Mouse (Mus musculus) MEL (cell line): ENCODE measurements around the gene Fer. TPM values are rescaled to one million over a fixed set of nuclear protein-coding genes. Genes with fewer than 3 reads are reported as not detected.

ENCODE experiments used
- DNase-seq: peaks from one replicate; pipeline ENCODE4 v3.0.0; 2011; ENCODE audit warnings: low read depth, low spot score
- H3K27ac ChIP-seq: 2 replicates; pipeline ENCODE4 v1.5.1; 2012; ENCODE audit warnings: low read depth, mild to moderate bottlenecking, control low read depth, low read length, moderate library complexity; ENCODE audit not compliant: control insufficient read depth
- H3K27me3 ChIP-seq, 2 experiments: fragments of 150-350 bp in 1 of 2; sonication (generic) in 1 of 2; 2 replicates each; pipeline ENCODE4 v1.6.1; 2012; ENCODE audit warnings: low read length in 2 of 2, mild to moderate bottlenecking in 2 of 2, improper control_type of control experiment in 1 of 2, moderate library complexity in 1 of 2; ENCODE audit not compliant: insufficient read depth in 2 of 2, control insufficient read depth in 1 of 2
- H3K36me3 ChIP-seq, 2 experiments: 2 replicates each; pipeline ENCODE4 v1.6.1; 2012 to 2014; ENCODE audit warnings: low read length in 2 of 2, improper control_type of control experiment in 1 of 2, inconsistent platforms in 1 of 2, mild to moderate bottlenecking in 1 of 2; ENCODE audit not compliant: insufficient read depth in 2 of 2, control insufficient read depth in 1 of 2
- H3K4me1 ChIP-seq, 2 experiments: fragments of 150-350 bp in 1 of 2; sonication (generic) in 1 of 2; 2 replicates each; pipeline ENCODE4 v1.6.1; 2012; ENCODE audit warnings: low read length in 2 of 2, improper control_type of control experiment in 1 of 2, mild to moderate bottlenecking in 1 of 2; ENCODE audit not compliant: insufficient read depth in 2 of 2, control insufficient read depth in 1 of 2
- H3K4me3 ChIP-seq, 2 experiments: fragments of 150-350 bp in 1 of 2; sonication (generic) in 1 of 2; 2 replicates each; pipeline ENCODE4 v1.5.1; 2012; ENCODE audit warnings: low read depth in 2 of 2, low read length in 2 of 2, mild to moderate bottlenecking in 2 of 2, moderate library complexity in 2 of 2, control low read depth in 1 of 2, improper control_type of control experiment in 1 of 2; ENCODE audit not compliant: control insufficient read depth in 1 of 2, insufficient read depth in 1 of 2
- H3K79me2 ChIP-seq: 2 replicates; pipeline ENCODE4 v1.6.1; 2012; ENCODE audit warnings: mild to moderate bottlenecking, low read length, moderate library complexity; ENCODE audit not compliant: control insufficient read depth, poor library complexity, insufficient read depth
- H3K9ac ChIP-seq: 2 replicates; pipeline ENCODE4 v1.6.1; 2012; ENCODE audit warnings: low read depth, mild to moderate bottlenecking, control low read depth, low read length, moderate library complexity; ENCODE audit not compliant: control insufficient read depth, poor library complexity, severe bottlenecking
- H3K9me3 ChIP-seq: fragments of 150-350 bp; sonication (generic); replicated peaks from 2 replicates; pipeline ENCODE4 v1.6.1; 2012; ENCODE audit warnings: mild to moderate bottlenecking, low read length, improper control_type of control experiment, moderate library complexity; ENCODE audit not compliant: insufficient read depth
- CHD1 ChIP-seq: IDR thresholded peaks from 2 replicates; pipeline ENCODE4 v1.6.1; 2012; ENCODE audit warnings: low read depth, mild to moderate bottlenecking, inconsistent platforms, low read length, improper control_type of control experiment
- CTCF ChIP-seq, 3 experiments: IDR thresholded peaks in 2 of 3; conservative IDR thresholded peaks in 1 of 3; 2 replicates each; pipeline ENCODE4 v1.5.1; 2011 to 2012; ENCODE audit warnings: low read length in 3 of 3, low read depth in 2 of 3, mild to moderate bottlenecking in 2 of 3, improper control_type of control experiment in 1 of 3, inconsistent platforms in 1 of 3, mixed read lengths in 1 of 3, moderate library complexity in 1 of 3; ENCODE audit not compliant: control insufficient read depth in 1 of 3, insufficient read depth in 1 of 3, poor library complexity in 1 of 3, severe bottlenecking in 1 of 3
- ELF1 ChIP-seq: IDR thresholded peaks from 2 replicates; pipeline ENCODE4 v1.6.1; 2014; ENCODE audit warnings: low read depth, mild to moderate bottlenecking, inconsistent platforms, low read length, improper control_type of control experiment, moderate library complexity
- EP300 ChIP-seq, 2 experiments: IDR thresholded peaks; 2 replicates each; pipeline ENCODE4 v1.6.1; 2011; ENCODE audit warnings: improper control_type of control experiment in 2 of 2, low read length in 2 of 2, low read depth in 1 of 2, mild to moderate bottlenecking in 1 of 2
- GABPA ChIP-seq: IDR thresholded peaks from 2 replicates; pipeline ENCODE4 v1.6.1; 2012; ENCODE audit warnings: low read depth, mild to moderate bottlenecking, inconsistent platforms, low read length, improper control_type of control experiment, moderate library complexity
- GATA1 ChIP-seq: IDR thresholded peaks from 2 replicates; pipeline ENCODE4 v1.6.1; 2011; ENCODE audit warnings: low read depth, low read length, improper control_type of control experiment
- KAT2A ChIP-seq: conservative IDR thresholded peaks from 2 replicates; pipeline ENCODE4 v1.6.1; 2012; ENCODE audit warnings: low read depth, low read length, improper control_type of control experiment, inconsistent platforms
- MAFK ChIP-seq: IDR thresholded peaks from 2 replicates; pipeline ENCODE4 v1.6.1; 2011; ENCODE audit warnings: low read depth, mild to moderate bottlenecking, low read length, improper control_type of control experiment, borderline replicate concordance
- MAX ChIP-seq: IDR thresholded peaks from 2 replicates; pipeline ENCODE4 v1.6.1; 2011; ENCODE audit warnings: low read length, improper control_type of control experiment
- NELFE ChIP-seq: IDR thresholded peaks from 2 replicates; pipeline ENCODE4 v1.6.1; 2011; ENCODE audit warnings: low read depth, low read length, improper control_type of control experiment
- POLR2AphosphoS5 ChIP-seq: IDR thresholded peaks from 2 replicates; pipeline ENCODE4 v1.6.1; 2012; ENCODE audit warnings: low read depth, borderline replicate concordance, mild to moderate bottlenecking, inconsistent platforms, low read length, moderate library complexity, mixed read lengths
- SIN3A ChIP-seq: IDR thresholded peaks from 2 replicates; pipeline ENCODE4 v1.6.1; 2012; ENCODE audit warnings: low read length, improper control_type of control experiment, inconsistent platforms
- TAL1 ChIP-seq: IDR thresholded peaks from 2 replicates; pipeline ENCODE4 v1.6.1; 2012; ENCODE audit warnings: mild to moderate bottlenecking, inconsistent platforms, low read length, moderate library complexity, mixed read lengths
- USF1 ChIP-seq: IDR thresholded peaks from 2 replicates; pipeline ENCODE4 v1.6.1; 2014; ENCODE audit warnings: low read depth, mild to moderate bottlenecking, inconsistent platforms, low read length, improper control_type of control experiment, moderate library complexity
- USF2 ChIP-seq, 2 experiments: IDR thresholded peaks; 2 replicates each; pipeline ENCODE4 v1.6.1; 2011 to 2012; ENCODE audit warnings: improper control_type of control experiment in 2 of 2, low read length in 2 of 2, borderline replicate concordance in 1 of 2, inconsistent platforms in 1 of 2, low read depth in 1 of 2, mild to moderate bottlenecking in 1 of 2; ENCODE audit not compliant: insufficient read depth in 1 of 2
- ZMIZ1 ChIP-seq: IDR thresholded peaks from 2 replicates; pipeline ENCODE4 v1.6.1; 2012; ENCODE audit warnings: low read depth, mild to moderate bottlenecking, inconsistent platforms, low read length, improper control_type of control experiment, moderate library complexity
- polyA plus RNA-seq, 2 experiments: library from polyadenylated mRNA; stranded (reverse) in 1 of 2; unstranded in 1 of 2; fragments of >175 nt in 1 of 2; fragments of >200 nt in 1 of 2; gene quantifications; 2 replicates each; pipeline versions ENCODE4 v1.2.1 to v1.2.4; 2012; ENCODE audit warnings: low replicate concordance in 2 of 2, low read depth in 1 of 2; ENCODE audit not compliant: insufficient read length in 2 of 2, insufficient read depth in 1 of 2, missing spikeins in 1 of 2
- total RNA-seq: library from RNA; depleted of rRNA; stranded (reverse); fragments of 300-350 nt; gene quantifications from 2 replicates; pipeline ENCODE4 v1.2.3, GENCODE M21; 2012

The Fer gene
- total and polyA plus RNA-seq, 3 experiments = 8.5 to 11.2 TPM; not detected in 1

DNA sequence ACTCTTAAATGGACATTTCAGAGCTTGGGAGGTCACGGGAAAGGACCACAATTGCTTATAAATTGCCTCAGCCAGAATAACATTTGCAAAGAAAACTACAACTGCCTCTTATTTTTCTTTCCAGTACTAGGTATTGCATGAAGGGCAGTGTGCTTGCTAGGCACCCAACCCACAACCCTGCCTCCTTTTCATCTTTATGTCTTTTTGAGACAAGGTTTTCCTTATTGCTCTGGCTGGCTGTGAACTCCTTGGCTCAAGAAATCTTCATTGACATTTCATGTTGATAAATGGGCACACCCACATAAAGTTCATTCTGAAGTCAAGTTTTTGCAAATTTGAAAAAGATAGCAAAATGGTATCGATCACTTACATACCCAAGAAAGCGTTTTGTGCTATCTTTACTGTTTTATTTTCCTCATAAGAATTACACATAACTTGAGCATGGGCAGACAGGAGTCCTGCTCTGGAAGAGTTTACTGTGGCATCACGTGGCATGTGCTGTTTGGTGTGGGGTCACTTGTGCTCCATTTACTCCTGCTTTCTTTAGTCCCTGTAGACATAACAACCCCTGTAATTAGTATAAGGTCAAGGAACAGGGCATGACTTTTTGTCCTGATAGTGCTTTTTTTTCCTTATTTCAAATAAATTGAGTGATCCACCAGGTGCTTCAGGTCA is 142.8 kb downstream of the Fer start:
- Histone ChIP-seq H3K27ac (no peak overlapping the region), H3K79me2 (no peaks in the 10 kb centered on the region), H3K4me1 (no peaks in the 10 kb centered on the region), H3K4me3 (no peak overlapping the region), H3K27me3 (no peaks in the 10 kb centered on the region), H3K9ac (no peak overlapping the region), H3K36me3 (no peaks in the 10 kb centered on the region), H3K9me3 (no peaks in the 10 kb centered on the region)
- no peak for TF ChIP-seq MAX
- TF ChIP-seq TAL1 = no peak
- TF ChIP-seq GATA1 = no peak
- no peak for TF ChIP-seq ELF1
- TF ChIP-seq CHD1 = no peak
- no peak for DNase-seq

DNA sequence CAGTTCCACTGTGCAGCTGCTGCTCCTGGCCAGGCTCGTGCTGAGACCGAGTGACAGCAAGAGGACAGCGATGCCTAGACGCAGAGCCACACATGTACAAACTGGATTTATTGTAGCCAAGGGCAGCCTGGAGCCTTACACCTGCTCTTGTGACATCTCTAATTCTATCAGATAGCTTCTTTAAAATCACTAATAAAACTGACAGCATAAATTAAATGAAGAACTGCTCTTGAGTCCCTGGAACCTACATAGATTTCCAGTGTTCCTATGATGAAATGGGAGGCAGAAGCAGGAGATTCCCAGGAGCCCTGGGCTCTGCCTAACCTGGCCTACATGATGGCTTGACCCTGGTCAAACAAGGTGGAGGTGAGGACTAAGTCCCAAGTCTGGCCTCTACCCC is 153.7 kb downstream of the Fer start:
- no peaks in the 10 kb centered on the region for H3K27me3 ChIP-seq
- DNase-seq = no peak
- H3K27ac ChIP-seq = no peak overlapping the region
- H3K4me1 ChIP-seq = peaks cover 4 to 8% of the 10 kb centered on the region in 2 experiments; a peak in 3 of 4 replicates
- no peak overlapping the region for H3K4me3 ChIP-seq
- peaks cover 0 to 5% of the 10 kb centered on the region in 2 experiments; a peak in 1 of 4 replicates for H3K36me3 ChIP-seq
- no peaks in the 10 kb centered on the region for H3K79me2 ChIP-seq
- no peak for TF ChIP-seq NELFE
- no peak for TF ChIP-seq GABPA
- no peak for TF ChIP-seq USF1
- no peak for TF ChIP-seq CTCF (IDR thresholded peaks at IDR 0.05 in 2 of 3, conservative IDR thresholded peaks at IDR 0.05 in 1 of 3; ENCODE audit: control insufficient read depth in 1 of 3, insufficient read depth in 1 of 3, low read depth in 2 of 3, low read length in 3 of 3, poor library complexity in 1 of 3, severe bottlenecking in 1 of 3)
- TF ChIP-seq MAFK = no peak
- no peak for TF ChIP-seq POLR2AphosphoS5
- TF ChIP-seq EP300 (IDR thresholded peaks at IDR 0.05; ENCODE audit: low read depth in 1 of 2, low read length in 2 of 2) = no peak
- no peak for TF ChIP-seq ZMIZ1
- TF ChIP-seq KAT2A = no peak
- H3K9me3 ChIP-seq = no peaks in the 10 kb centered on the region
- H3K9ac ChIP-seq = no peak overlapping the region

DNA sequence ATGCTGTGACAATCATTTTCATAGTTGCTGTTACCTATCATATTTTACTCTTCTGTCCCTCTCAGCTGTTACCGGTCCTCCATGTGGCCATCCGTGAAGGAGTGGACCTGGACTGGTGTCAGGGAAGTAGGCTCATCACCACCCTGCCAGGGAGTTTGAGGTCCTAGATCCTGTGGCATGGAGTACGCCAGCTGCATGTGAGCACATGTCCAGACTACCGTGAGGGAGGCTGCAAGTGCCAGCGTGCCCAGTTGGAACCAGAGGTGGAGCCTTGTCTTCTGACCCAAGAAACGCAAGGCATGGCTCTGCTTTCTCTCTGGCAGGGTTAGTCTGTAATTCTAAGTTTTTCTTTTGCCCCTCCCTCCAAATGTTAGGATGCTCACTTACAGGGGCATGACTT is 155.4 kb downstream of the Fer start:
- no peak overlapping the region for H3K4me3 ChIP-seq
- H3K4me1 ChIP-seq = peaks cover 4 to 8% of the 10 kb centered on the region in 2 experiments; a peak in 3 of 4 replicates
- H3K27ac ChIP-seq = no peak overlapping the region
- no peak for DNase-seq
- peaks cover 0 to 5% of the 10 kb centered on the region in 2 experiments; a peak in 1 of 4 replicates for H3K36me3 ChIP-seq
- no peak overlapping the region for H3K9ac ChIP-seq
- no peak for TF ChIP-seq NELFE
- no peak for TF ChIP-seq KAT2A
- TF ChIP-seq USF2 (IDR thresholded peaks at IDR 0.05; ENCODE audit: borderline replicate concordance in 1 of 2, insufficient read depth in 1 of 2, low read depth in 1 of 2, low read length in 2 of 2) = no peak
- TF ChIP-seq GATA1 = no peak
- no peak for TF ChIP-seq CTCF (IDR thresholded peaks at IDR 0.05 in 2 of 3, conservative IDR thresholded peaks at IDR 0.05 in 1 of 3; ENCODE audit: control insufficient read depth in 1 of 3, insufficient read depth in 1 of 3, low read depth in 2 of 3, low read length in 3 of 3, poor library complexity in 1 of 3, severe bottlenecking in 1 of 3)
- no peak for TF ChIP-seq SIN3A
- H3K27me3 ChIP-seq = no peaks in the 10 kb centered on the region
- H3K9me3 ChIP-seq = no peaks in the 10 kb centered on the region
- no peaks in the 10 kb centered on the region for H3K79me2 ChIP-seq
